Mouse (Mus musculus): ENCODE results near the gene Ldhb.
"Not testable (repeated sequence)": the region's sequence is repeated elsewhere in the genome, so short reads cannot be mapped to it uniquely, and the experiment has no call there.

Ldhb gene

DNA sequence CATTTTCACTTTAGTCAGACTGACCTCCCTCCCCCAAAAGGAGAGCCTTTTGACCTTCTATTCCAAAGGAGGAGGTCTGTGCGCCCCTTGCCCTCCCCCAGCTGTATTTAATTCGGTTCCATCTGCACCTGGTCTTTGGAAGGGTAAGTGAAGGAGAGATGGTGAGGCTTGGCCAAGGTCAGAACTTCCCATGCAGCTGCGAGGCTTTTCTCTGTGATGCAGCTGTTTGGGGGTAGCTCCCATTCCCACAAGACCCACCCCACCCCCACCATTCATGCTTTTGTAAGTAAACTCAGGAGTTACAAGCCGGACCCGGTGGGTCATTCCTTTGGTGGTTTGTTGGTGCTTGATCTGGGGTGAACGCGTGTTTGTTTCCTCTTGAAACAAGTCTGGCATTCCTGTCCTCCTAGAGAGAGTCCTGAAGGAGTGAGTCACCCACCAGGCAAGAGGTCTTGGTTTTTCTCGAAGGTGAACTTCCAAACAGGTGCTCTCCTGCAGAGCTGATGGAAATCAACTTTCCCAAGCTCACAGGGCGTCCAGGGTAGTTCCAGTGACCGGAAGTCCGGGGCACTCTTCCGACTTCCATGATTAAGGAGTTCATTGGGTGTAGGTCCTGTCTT lies 3.9 kb upstream of the Ldhb start:
- no peak for DNase-seq

GRCm38 (mm10) chr6:142508663-142509062 lies 906 bp upstream of the Ldhb start:
- no peak for DNase-seq

- DNase-seq, result no peak
These were observed 548 bp downstream of the Ldhb start for GRCm38 (mm10) chr6:142507033-142507784.

GRCm38 (mm10) chr6:142506338-142507032 lies 1.3 kb downstream of the Ldhb start:
- DNase-seq, result no peak

DNA sequence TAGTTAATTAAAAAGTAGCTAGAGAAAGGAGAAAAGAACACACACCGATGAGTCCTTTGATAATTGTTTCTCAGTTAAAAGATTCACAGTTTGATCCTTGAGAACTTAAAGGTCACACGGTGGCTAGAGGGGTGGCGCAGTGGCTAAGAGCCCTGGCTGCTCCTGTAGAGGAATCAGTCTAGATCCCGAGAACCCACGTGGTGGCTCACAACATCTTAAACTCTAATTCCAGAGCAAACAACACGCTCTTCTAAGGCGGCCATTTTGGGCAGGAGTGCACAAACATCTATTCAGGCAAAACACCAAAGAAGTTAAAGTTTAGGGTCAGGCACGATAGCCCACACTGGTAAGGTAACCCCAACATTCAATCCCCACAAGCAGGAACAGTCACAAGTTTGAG lies 4.2 kb downstream of the Ldhb start:
- DNase-seq, result no peak

DNA sequence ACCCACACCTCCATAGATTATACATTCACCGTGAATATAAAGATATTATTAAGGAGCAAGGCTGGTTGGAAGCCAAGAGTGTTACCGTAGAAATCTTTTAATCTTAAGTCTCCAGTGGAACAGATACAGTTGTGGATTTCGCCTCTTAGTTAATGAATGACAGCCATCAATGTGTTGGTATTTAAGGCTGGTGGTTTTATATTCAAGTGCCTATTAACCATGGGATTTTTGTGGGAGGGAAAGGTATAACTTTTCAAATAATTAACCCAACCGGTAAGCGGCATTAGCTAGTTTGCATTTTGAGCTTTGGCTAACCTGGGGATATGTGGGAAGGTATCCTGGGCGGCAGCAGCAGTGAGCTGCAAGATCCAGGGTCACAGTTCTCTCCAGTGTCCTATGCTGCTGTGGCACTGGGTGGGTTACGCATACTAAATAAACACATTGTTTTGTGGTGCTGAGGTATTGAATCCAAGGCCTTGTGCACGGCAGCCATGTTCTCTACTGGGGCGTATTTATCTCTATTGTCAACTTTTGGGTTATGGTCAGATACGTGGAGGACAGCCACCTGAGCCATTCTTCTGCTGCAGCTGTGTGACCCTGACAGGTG lies 5.1 kb downstream of the Ldhb start:
- DNase-seq, result no peak

DNA sequence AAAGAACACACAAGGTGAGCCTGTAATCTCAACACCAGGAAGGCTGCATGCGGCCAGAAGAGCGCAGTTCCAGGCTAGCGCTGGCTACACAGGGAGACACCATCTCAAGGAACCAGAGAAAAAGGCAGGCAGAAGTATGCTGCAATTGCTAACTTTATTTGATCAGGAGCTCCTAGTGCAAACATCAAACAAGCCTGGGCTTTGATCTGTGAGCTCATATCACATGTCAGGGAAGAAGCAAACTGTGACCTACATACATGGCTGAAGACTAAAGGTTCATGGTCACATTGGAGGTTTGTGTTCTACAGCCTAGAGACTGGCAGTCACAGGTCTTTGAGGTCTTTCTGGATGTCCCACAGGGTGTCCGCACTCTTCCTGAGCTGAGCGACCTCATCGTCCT lies 17.6 kb downstream of the Ldhb start:
- DNase-seq, result not testable (repeated sequence)

DNA sequence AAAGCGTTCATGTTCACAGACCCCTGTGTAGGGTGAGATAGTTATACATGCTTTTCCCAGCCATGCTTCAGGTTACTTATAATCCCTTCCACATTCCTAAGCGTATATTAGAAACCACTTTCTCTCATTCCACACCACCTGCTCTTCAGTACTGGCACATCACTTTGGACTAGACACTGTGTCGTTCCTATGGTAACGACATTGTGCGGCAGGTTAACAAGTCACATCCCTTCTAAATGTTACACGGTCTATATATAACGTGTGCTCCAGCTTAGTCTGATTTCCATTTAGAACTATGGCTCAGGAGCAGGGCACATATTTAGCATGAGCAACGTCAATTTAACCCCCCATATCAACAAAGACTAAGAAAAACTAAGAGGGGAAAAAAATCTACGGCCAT lies 20.1 kb downstream of the Ldhb start:
- DNase-seq, result no peak

GRCm38 (mm10) chr6:142485478-142486123 lies 22.2 kb downstream of the Ldhb start:
- DNase-seq, result no peak

DNA sequence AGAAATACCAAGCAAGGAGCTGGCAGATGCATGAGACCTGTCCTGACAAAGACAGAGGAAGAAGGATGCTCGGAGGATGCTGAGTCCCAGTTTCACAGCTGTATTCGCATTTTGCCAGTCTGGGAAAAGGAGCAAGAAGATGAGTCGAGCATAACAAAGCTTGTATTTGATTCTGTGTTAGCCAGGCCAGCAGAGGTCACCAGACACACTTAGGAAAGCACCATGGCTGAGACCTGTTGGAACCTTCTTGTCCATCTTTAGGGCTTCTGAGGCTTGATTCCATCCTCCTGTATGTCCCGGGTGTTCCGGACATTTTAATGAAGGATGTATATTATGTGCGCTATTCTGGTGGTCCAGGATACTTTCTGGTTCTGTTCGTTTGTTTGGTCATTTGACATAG lies 30.5 kb downstream of the Ldhb start:
- DNase-seq, result no peak

DNA sequence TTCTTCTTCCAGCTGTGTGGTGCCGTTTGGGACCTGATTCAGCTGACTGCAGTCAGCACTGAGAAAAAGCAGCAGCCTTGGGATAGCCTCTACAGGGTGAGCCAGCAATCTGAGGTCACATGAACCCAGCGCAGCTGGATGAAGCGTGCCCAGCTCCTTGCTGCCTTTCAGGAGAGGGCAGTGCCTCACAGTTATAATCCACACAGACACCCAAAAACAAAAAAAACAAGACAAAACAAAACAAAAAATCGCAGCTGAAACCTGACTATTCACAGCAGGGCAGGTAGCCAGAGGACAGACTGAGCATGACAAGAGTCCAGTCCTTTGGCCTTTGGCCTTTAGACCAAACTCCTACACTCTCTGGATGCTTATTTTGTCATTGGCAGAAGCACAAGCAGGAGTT lies 35.0 kb downstream of the Ldhb start, which contains the start of gene Gys2:
TSS of gene Gys2 (minus strand) at position 309 of the 403 bp plus-strand sequence.
- DNase-seq, result no peak

- DNase-seq, result no peak
These were observed 36.6 kb downstream of the Ldhb start for GRCm38 (mm10) chr6:142471141-142471540.

GRCm38 (mm10) chr6:142469602-142470001 lies 38.2 kb downstream of the Ldhb start:
- DNase-seq, result no peak

- DNase-seq, result no peak
These were observed 45.6 kb downstream of the Ldhb start for GRCm38 (mm10) chr6:142462194-142462593.

DNA sequence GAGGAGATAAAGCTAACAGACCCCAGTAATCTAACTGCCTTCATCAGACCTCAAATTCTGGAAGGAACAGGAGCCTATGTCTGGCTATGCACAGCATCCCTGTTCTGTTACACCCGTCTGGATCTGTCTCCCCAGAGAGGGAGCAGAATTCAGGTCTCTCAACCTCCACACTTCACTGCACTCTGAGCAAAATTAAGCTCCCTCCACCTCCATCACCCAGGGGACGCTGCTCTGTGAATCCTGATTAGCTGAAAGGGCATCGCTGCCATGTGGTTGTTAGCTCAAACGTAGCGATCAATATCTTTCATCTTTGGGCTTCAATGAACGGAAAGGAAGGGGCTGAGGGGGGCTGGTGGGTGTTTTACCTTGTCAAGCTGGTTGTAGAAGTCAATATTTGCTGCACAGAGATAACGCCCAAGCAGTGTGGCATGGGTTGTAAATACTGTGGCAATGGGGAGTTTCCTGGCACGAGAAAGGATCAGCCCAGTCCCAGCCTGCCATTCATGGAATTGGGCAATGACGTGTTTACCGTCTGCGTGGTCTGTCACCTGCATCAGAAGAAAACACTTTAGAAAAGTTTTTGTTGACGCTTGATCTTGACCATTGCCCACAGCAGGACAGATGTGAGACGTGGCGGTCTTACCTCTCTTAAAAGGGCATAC lies 48.6 kb downstream of the Ldhb start:
- no peak for DNase-seq

DNA sequence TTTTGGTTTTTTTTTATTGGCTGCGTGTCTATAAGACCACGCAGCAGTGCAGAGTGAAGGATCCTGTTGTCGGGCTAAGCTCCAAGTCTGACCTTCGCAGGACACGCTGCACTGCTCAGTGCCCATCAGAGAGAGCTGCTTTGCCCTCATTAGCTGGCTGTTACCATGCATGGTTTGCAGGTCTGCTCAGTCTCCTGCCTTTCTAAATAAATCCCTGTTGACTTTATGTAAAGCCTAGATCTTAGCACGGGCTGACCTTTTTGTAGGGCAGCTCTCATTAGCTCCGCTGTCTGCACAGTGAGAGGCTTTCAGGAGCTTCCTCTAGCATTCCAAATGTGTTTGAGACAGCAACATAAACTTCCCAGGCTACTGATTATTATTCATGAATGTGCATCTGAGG lies 49.7 kb downstream of the Ldhb start:
- DNase-seq, result no peak

DNA sequence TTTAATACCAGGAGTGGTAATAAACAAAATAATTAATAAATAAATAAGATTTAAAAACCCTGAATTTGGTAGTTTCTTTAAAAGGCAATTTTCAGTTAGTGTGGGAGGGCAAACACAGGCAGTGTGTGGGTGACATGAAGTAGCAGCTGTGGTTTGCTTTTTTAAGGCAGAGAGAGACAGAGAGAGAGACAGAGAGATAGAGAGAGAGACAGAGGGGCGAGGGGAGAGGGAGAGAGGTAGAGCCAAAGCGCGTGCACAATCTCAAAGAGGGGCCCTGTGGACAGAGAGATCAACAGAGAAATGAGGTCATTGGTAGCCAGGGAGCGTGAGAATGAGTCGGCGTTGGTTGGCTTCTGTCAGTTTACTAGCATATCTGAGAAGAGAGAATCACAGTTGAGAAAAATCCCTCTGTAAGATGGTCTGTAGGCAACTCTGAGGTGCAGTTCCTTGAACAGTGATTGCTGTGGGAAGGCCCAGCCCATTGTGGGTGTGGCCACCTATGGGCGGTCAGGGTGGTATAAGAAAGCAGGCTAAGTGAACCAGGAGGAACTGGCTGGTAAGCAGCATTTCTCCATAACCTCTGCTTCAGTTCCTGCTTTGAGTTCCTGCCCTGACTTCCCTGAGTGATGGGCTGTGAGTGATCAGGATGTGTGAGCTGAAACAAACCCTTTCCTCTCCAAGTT lies 52.3 kb downstream of the Ldhb start:
- DNase-seq, result no peak

GRCm38 (mm10) chr6:142453311-142453710 lies 54.4 kb downstream of the Ldhb start:
- DNase-seq, result no peak

DNA sequence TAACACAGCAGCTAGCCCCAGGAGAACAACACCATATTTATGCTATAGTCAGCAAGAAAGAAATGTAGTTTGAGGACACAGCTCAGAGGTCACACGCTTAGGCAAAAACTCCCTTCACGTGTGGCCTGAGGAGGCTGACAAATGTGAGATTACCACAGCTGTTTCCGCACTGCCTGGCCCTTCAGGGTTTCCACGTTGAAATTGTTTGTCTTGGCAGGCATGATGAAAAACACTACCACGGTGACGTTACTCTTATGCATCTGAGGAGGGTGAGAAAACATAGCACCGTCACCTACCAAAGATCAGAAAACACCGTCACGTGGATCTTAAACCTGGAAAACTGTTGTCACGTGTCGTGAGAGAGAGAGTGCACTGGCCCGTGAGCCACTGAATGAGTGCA lies 56.4 kb downstream of the Ldhb start:
- DNase-seq, result no peak
